Mouse (Mus musculus) MEL (cell line): Measurements from ENCODE around the gene Frmd4b. TPM values are rescaled to one million over a fixed set of nuclear protein-coding genes. Genes with fewer than 3 reads are reported as not detected.

Experiments used
- DNase-seq: peaks from one replicate; pipeline ENCODE4 v3.0.0; 2011; ENCODE audit warnings: low read depth, low spot score
- H3K27ac ChIP-seq: 2 replicates; pipeline ENCODE4 v1.5.1; 2012; ENCODE audit warnings: low read depth, mild to moderate bottlenecking, control low read depth, low read length, moderate library complexity; ENCODE audit not compliant: control insufficient read depth
- H3K27me3 ChIP-seq, 2 experiments: fragments of 150-350 bp in 1 of 2; sonication (generic) in 1 of 2; 2 replicates each; pipeline ENCODE4 v1.6.1; 2012; ENCODE audit warnings: low read length in 2 of 2, mild to moderate bottlenecking in 2 of 2, improper control_type of control experiment in 1 of 2, moderate library complexity in 1 of 2; ENCODE audit not compliant: insufficient read depth in 2 of 2, control insufficient read depth in 1 of 2
- H3K36me3 ChIP-seq, 2 experiments: 2 replicates each; pipeline ENCODE4 v1.6.1; 2012 to 2014; ENCODE audit warnings: low read length in 2 of 2, improper control_type of control experiment in 1 of 2, inconsistent platforms in 1 of 2, mild to moderate bottlenecking in 1 of 2; ENCODE audit not compliant: insufficient read depth in 2 of 2, control insufficient read depth in 1 of 2
- H3K4me1 ChIP-seq, 2 experiments: fragments of 150-350 bp in 1 of 2; sonication (generic) in 1 of 2; 2 replicates each; pipeline ENCODE4 v1.6.1; 2012; ENCODE audit warnings: low read length in 2 of 2, improper control_type of control experiment in 1 of 2, mild to moderate bottlenecking in 1 of 2; ENCODE audit not compliant: insufficient read depth in 2 of 2, control insufficient read depth in 1 of 2
- H3K4me3 ChIP-seq, 2 experiments: fragments of 150-350 bp in 1 of 2; sonication (generic) in 1 of 2; 2 replicates each; pipeline ENCODE4 v1.5.1; 2012; ENCODE audit warnings: low read depth in 2 of 2, low read length in 2 of 2, mild to moderate bottlenecking in 2 of 2, moderate library complexity in 2 of 2, control low read depth in 1 of 2, improper control_type of control experiment in 1 of 2; ENCODE audit not compliant: control insufficient read depth in 1 of 2, insufficient read depth in 1 of 2
- H3K79me2 ChIP-seq: 2 replicates; pipeline ENCODE4 v1.6.1; 2012; ENCODE audit warnings: mild to moderate bottlenecking, low read length, moderate library complexity; ENCODE audit not compliant: control insufficient read depth, poor library complexity, insufficient read depth
- H3K9ac ChIP-seq: 2 replicates; pipeline ENCODE4 v1.6.1; 2012; ENCODE audit warnings: low read depth, mild to moderate bottlenecking, control low read depth, low read length, moderate library complexity; ENCODE audit not compliant: control insufficient read depth, poor library complexity, severe bottlenecking
- H3K9me3 ChIP-seq: fragments of 150-350 bp; sonication (generic); replicated peaks from 2 replicates; pipeline ENCODE4 v1.6.1; 2012; ENCODE audit warnings: mild to moderate bottlenecking, low read length, improper control_type of control experiment, moderate library complexity; ENCODE audit not compliant: insufficient read depth
- BHLHE40 ChIP-seq: IDR thresholded peaks from 2 replicates; pipeline ENCODE4 v1.6.1; 2012; ENCODE audit warnings: low read depth, mild to moderate bottlenecking, inconsistent platforms, low read length, improper control_type of control experiment, borderline replicate concordance
- CHD1 ChIP-seq: IDR thresholded peaks from 2 replicates; pipeline ENCODE4 v1.6.1; 2012; ENCODE audit warnings: low read depth, mild to moderate bottlenecking, inconsistent platforms, low read length, improper control_type of control experiment
- CHD2 ChIP-seq: IDR thresholded peaks from 2 replicates; pipeline ENCODE4 v1.6.1; 2011; ENCODE audit warnings: low read length, improper control_type of control experiment
- ELF1 ChIP-seq: IDR thresholded peaks from 2 replicates; pipeline ENCODE4 v1.6.1; 2014; ENCODE audit warnings: low read depth, mild to moderate bottlenecking, inconsistent platforms, low read length, improper control_type of control experiment, moderate library complexity
- ETS1 ChIP-seq: IDR thresholded peaks from 2 replicates; pipeline ENCODE4 v1.6.1; 2012; ENCODE audit warnings: low read depth, mild to moderate bottlenecking, inconsistent platforms, low read length, improper control_type of control experiment, moderate library complexity
- GABPA ChIP-seq: IDR thresholded peaks from 2 replicates; pipeline ENCODE4 v1.6.1; 2012; ENCODE audit warnings: low read depth, mild to moderate bottlenecking, inconsistent platforms, low read length, improper control_type of control experiment, moderate library complexity
- MYB ChIP-seq: IDR thresholded peaks from 2 replicates; pipeline ENCODE4 v1.6.1; 2011; ENCODE audit warnings: mild to moderate bottlenecking, low read depth, low read length, improper control_type of control experiment
- MYC ChIP-seq: IDR thresholded peaks from 2 replicates; pipeline ENCODE4 v1.6.1; 2011; ENCODE audit warnings: low read depth, mild to moderate bottlenecking, low read length, improper control_type of control experiment, moderate library complexity
- NELFE ChIP-seq: IDR thresholded peaks from 2 replicates; pipeline ENCODE4 v1.6.1; 2011; ENCODE audit warnings: low read depth, low read length, improper control_type of control experiment
- POLR2AphosphoS5 ChIP-seq: IDR thresholded peaks from 2 replicates; pipeline ENCODE4 v1.6.1; 2012; ENCODE audit warnings: low read depth, borderline replicate concordance, mild to moderate bottlenecking, inconsistent platforms, low read length, moderate library complexity, mixed read lengths
- SIN3A ChIP-seq: IDR thresholded peaks from 2 replicates; pipeline ENCODE4 v1.6.1; 2012; ENCODE audit warnings: low read length, improper control_type of control experiment, inconsistent platforms
- SMC3 ChIP-seq: IDR thresholded peaks from 2 replicates; pipeline ENCODE4 v1.6.1; 2011; ENCODE audit warnings: low read depth, low read length, improper control_type of control experiment
- TAL1 ChIP-seq: IDR thresholded peaks from 2 replicates; pipeline ENCODE4 v1.6.1; 2012; ENCODE audit warnings: mild to moderate bottlenecking, inconsistent platforms, low read length, moderate library complexity, mixed read lengths
- TBP ChIP-seq: IDR thresholded peaks from 2 replicates; pipeline ENCODE4 v1.8.0; 2011; ENCODE audit warnings: low read depth, low read length, improper control_type of control experiment
- UBTF ChIP-seq: IDR thresholded peaks from 2 replicates; pipeline ENCODE4 v1.6.1; 2012; ENCODE audit warnings: low read depth, mild to moderate bottlenecking, inconsistent platforms, low read length, improper control_type of control experiment, moderate library complexity, borderline replicate concordance; ENCODE audit not compliant: insufficient read depth
- ZC3H11A ChIP-seq: IDR thresholded peaks from 2 replicates; pipeline ENCODE4 v1.6.1; 2012; ENCODE audit warnings: low read depth, mild to moderate bottlenecking, inconsistent platforms, low read length, improper control_type of control experiment
- ZNF384 ChIP-seq: IDR thresholded peaks from 2 replicates; pipeline ENCODE4 v1.6.1; 2012; ENCODE audit warnings: low read depth, mild to moderate bottlenecking, inconsistent platforms, low read length, improper control_type of control experiment
- polyA plus RNA-seq, 2 experiments: library from polyadenylated mRNA; stranded (reverse) in 1 of 2; unstranded in 1 of 2; fragments of >175 nt in 1 of 2; fragments of >200 nt in 1 of 2; gene quantifications; 2 replicates each; pipeline versions ENCODE4 v1.2.1 to v1.2.4; 2012; ENCODE audit warnings: low replicate concordance in 2 of 2, low read depth in 1 of 2; ENCODE audit not compliant: insufficient read length in 2 of 2, insufficient read depth in 1 of 2, missing spikeins in 1 of 2
- total RNA-seq: library from RNA; depleted of rRNA; stranded (reverse); fragments of 300-350 nt; gene quantifications from 2 replicates; pipeline ENCODE4 v1.2.3, GENCODE M21; 2012

The Frmd4b gene
- total and polyA plus RNA-seq, 3 experiments = 0.18 TPM; not detected in 2

- Histone ChIP-seq H3K36me3 (no peaks in the 10 kb centered on the region), H3K9me3 (no peaks in the 10 kb centered on the region), H3K4me3 (no peak overlapping the region), H3K9ac (no peak overlapping the region), H3K79me2 (no peaks in the 10 kb centered on the region), H3K27me3 (no peaks in the 10 kb centered on the region), H3K4me1 (no peaks in the 10 kb centered on the region), H3K27ac (no peak overlapping the region)
- TF ChIP-seq UBTF = no peak
- no peak for TF ChIP-seq GABPA
- TF ChIP-seq ZC3H11A = no peak
- TF ChIP-seq ELF1 = no peak
- TF ChIP-seq CHD2 = no peak
- TF ChIP-seq BHLHE40 = no peak
- TF ChIP-seq CHD1 = no peak
- TF ChIP-seq POLR2AphosphoS5 = no peak
- TF ChIP-seq SMC3 = no peak
- no peak for DNase-seq
Measured at GRCm38 (mm10) chr6:97353933-97354332, 263.4 kb downstream of the Frmd4b start.

DNA sequence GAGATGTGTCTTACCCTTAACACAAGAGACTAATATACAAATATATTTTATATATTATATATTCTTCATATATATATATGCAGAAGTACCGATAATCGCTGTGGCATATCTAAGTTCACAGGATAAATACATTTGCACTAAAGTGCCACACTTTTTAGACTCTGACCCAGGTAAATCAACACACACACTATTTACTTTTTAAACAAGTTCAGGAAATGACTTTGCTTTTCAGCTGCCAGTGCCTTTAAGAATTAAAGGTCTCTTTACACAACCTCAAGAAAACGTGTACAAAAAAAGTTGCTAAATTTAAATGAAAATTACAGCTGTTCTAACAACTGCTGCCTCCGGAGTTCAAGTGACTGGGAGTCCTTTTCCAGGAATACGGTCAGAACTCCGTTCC lies 264.0 kb downstream of the Frmd4b start:
- no peak overlapping the region for H3K9ac ChIP-seq

GRCm38 (mm10) chr6:97352505-97353154 lies 264.7 kb downstream of the Frmd4b start:
- no peak for DNase-seq
- Histone ChIP-seq H3K79me2 (no peaks in the 10 kb centered on the region), H3K4me1 (no peaks in the 10 kb centered on the region), H3K9ac (no peak overlapping the region), H3K27ac (no peak overlapping the region), H3K9me3 (no peaks in the 10 kb centered on the region), H3K27me3 (no peaks in the 10 kb centered on the region), H3K36me3 (no peaks in the 10 kb centered on the region), H3K4me3 (no peak overlapping the region)
- TF ChIP-seq NELFE = no peak
- no peak for TF ChIP-seq MYC
- no peak for TF ChIP-seq ETS1
- TF ChIP-seq SIN3A = no peak
- no peak for TF ChIP-seq TAL1

More for the DNA sequence above, 264.0 kb downstream of the Frmd4b start:
- Histone ChIP-seq H3K9me3 (no peaks in the 10 kb centered on the region), H3K27ac (no peak overlapping the region), H3K4me3 (no peak overlapping the region), H3K36me3 (no peaks in the 10 kb centered on the region), H3K27me3 (no peaks in the 10 kb centered on the region), H3K4me1 (no peaks in the 10 kb centered on the region), H3K79me2 (no peaks in the 10 kb centered on the region)
- no peak for TF ChIP-seq ZNF384
- no peak for TF ChIP-seq MYB
- TF ChIP-seq MYC = no peak
- no peak for TF ChIP-seq ETS1
- TF ChIP-seq TBP = no peak
- no peak for DNase-seq
